Mouse (Mus musculus) cerebellum, postnatal 4 days (tissue): ENCODE results near the gene Qrsl1.
A peak's percentile ranks its signal among the peaks of the same experiment; 100 is the strongest.

Source experiments
- DNase-seq, 2 experiments: peaks; one replicate each; pipeline ENCODE4 v3.0.0; 2022; ENCODE audit warnings: low spot score in 2 of 2, mixed read lengths in 1 of 2

Qrsl1 gene

GRCm38 (mm10) chr10:43870752-43871151 is 30.8 kb downstream of the Qrsl1 start:
- peak in 1 of 2 experiments; percentile 38 for DNase-seq

GRCm38 (mm10) chr10:43856351-43856750 is 45.2 kb downstream of the Qrsl1 start:
- DNase-seq = no peak

- no peak for DNase-seq
These were observed 45.6 kb downstream of the Qrsl1 start for GRCm38 (mm10) chr10:43855916-43856315.

- no peak for DNase-seq
These were observed 49.6 kb downstream of the Qrsl1 start for GRCm38 (mm10) chr10:43851898-43852297.

- no peak for DNase-seq
These were observed 52.1 kb downstream of the Qrsl1 start for GRCm38 (mm10) chr10:43849478-43849877.

- no peak for DNase-seq
These were observed 55.4 kb downstream of the Qrsl1 start for GRCm38 (mm10) chr10:43846141-43846622.

GRCm38 (mm10) chr10:43845442-43845841 is 56.1 kb downstream of the Qrsl1 start:
- DNase-seq = no peak

- no peak for DNase-seq
These were observed 60.1 kb downstream of the Qrsl1 start for GRCm38 (mm10) chr10:43841441-43841840.

GRCm38 (mm10) chr10:43832868-43833267 is 68.7 kb downstream of the Qrsl1 start:
- no peak for DNase-seq

GRCm38 (mm10) chr10:43830251-43831018 is 71.1 kb downstream of the Qrsl1 start:
- DNase-seq = no peak

GRCm38 (mm10) chr10:43828686-43829015 is 72.9 kb downstream of the Qrsl1 start:
- no peak for DNase-seq

- DNase-seq = no peak
These were observed 73.4 kb downstream of the Qrsl1 start for GRCm38 (mm10) chr10:43827958-43828685.

GRCm38 (mm10) chr10:43826773-43827621 is 74.5 kb downstream of the Qrsl1 start:
- DNase-seq = no peak

- no peak for DNase-seq
These were observed 75.8 kb downstream of the Qrsl1 start for GRCm38 (mm10) chr10:43825696-43826095.

- no peak for DNase-seq
These were observed 76.8 kb downstream of the Qrsl1 start for GRCm38 (mm10) chr10:43824713-43825112.
